Mouse (Mus musculus): ENCODE results near the gene Hacd2. TPM values are rescaled to one million over a fixed set of nuclear protein-coding genes. Genes with fewer than 3 reads are reported as not detected.

The Hacd2 gene
- total RNA-seq, 2 experiments from 2014 or later = 31.3 to 38.2 TPM

DNA sequence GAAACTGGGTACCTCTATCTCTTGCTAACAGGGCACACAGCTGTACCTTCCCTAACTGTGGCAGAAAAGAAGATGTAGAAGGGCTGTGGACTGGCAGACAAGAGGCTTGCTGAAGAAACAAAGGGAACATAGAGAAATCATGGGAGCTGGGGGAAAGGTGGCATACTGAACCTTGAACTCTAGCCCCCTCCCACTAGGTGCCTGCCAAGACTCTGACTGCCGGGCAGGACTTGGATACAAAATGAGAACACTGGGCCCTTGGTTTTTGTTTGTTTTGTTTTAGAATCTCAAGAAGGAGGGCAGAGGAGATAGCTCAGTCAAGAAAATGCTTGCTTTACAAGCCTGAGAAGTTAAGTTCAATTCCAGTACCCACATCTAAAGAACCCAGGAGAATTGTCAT is 14.9 kb upstream of the Hacd2 start:
- no peak for DNase-seq

DNA sequence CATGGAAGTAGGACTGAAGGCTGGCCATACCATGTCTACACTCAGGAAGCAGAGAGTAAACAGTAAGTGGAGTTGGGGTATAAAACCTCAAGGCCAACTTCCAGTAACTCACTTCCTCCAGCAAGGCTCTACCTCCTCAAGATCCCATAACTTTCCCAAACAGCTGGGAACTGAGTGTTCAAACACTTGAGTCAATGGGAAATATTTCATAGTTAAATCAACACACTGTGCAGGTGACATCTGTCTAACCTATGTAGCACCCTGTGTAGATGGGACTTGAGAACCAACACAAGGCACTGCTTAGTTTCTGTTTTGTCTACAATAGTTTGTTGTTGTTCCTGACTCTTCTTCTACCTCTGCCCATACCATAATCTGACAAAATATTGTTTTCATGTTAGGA is 13.8 kb upstream of the Hacd2 start:
- DNase-seq = no peak

DNA sequence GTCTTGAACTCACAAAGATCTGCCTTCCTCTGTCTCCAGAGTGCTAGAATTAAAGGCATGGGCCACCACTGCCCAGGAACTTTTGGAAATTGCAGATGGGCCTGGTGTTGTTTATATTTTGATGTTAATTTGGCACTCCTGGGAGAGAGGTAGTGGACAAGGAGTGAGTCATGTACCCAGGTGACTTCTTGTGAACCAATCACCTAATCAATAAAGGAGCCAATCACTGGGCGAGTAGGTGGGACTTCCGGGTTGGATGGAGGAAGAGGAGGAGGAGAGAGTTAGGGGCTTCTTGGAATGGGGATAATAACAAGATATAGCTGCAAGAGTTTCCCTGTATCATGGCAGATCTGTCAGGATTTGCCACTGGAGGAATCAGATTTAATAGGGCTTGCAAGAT is 8.7 kb upstream of the Hacd2 start:
- DNase-seq = no peak

DNA sequence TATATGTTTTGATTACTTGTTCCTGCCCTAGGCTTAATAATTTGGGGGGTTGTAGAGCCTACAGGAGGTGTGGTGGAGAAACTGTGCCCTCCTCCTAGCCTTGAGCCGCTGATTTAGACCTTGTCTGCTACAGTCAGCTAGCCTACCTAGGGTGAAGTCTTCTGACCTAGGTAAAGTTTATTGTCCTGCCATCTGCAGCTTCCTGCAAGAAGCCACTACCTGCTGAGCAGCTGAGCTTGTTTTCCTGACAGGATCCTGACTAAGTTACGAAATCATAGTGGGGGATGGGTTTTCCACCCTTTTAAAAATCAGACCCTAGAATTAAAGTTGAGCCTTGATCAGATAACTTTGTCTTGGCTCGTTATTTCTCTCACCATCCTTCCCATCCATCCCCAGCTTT is 5.7 kb upstream of the Hacd2 start:
- DNase-seq = no peak

DNA sequence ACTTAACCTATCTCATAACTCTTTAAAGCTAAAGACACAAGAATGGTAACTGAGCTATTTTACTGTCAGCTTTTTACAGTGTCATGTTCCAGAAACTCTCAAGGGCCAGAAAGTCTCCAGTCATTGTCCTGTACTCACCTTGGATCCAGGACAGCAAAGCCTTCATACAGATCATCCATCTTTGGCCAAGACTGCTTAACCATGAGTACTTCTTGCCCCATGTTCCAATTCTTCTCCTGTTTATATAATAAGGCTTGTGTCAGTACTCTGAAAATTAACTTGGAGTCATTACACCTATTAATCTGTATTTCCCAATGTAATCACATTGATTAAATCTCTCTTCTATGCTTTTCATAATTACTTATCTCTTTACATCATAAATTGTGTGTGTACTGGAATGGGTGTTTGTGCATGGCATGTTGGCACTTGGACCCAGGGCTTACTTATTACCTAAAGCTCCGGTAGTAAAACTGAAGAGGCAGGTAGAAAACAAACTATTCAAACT is 3.7 kb upstream of the Hacd2 start:
- no peak for DNase-seq

DNA sequence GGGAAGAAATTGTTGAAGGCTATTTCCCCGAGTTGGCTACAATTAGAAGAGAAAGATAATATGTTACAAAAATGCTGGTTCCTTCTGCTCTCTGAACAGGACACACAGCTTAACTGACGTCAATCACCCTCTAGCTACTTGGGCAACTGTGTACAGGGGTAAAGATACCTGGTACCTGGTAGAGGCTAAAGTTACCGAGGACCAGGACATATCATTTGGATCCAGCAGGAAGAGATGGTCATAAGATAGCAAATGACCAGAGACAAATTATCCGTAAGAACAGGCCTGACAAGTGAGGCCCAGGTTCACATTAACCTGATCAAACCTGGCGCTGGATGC is 356 bp upstream of the Hacd2 start:
- no peak for DNase-seq

DNA sequence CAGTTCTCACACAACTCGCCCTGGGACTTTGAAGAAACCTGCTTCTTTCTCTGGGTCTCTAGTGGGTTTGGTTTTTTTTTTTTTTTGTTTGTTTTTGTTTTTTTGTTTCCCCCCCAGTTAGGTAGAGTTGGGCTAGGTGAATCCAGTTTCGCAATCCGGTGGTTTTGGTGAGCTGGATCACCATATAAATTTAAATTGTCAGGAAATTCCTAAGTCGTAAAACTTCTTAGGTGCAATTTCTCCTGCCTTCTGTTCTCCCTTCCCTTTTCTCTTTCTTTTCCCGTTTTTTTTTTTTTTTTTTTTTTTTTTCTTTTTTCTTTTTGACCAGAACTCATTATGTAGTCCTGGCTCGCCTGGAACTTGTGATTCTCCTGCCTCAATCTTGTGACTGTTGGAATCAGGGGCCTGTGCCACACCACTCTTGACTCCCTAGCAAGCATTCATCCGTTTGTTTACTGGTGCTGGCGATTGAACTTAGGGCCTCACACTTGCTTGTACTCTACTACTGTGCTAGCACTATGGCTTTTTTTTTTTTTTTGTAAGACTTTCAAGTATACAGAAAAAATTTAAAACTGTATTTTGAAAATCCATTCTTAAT is 1.0 kb downstream of the Hacd2 start:
- no peak for DNase-seq

DNA sequence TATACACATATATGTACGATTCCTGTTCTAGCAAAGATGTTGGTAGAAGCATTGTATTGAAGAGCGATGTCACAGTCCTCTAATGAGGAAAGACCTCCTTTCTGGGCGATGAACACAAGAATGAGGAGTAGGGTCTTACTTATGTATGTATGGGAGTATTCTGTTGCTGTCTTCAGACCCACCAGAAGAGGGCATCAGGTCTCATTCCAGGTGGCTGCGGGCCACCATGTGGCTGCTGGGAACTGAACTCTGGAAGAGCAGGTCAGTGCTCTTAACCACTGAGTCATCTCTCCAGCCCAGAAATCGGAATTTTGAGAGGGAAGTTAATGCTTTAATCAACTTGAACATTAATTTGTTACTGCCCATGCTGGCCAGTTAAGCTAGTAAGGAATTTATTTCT is 2.1 kb downstream of the Hacd2 start:
- no peak for DNase-seq

DNA sequence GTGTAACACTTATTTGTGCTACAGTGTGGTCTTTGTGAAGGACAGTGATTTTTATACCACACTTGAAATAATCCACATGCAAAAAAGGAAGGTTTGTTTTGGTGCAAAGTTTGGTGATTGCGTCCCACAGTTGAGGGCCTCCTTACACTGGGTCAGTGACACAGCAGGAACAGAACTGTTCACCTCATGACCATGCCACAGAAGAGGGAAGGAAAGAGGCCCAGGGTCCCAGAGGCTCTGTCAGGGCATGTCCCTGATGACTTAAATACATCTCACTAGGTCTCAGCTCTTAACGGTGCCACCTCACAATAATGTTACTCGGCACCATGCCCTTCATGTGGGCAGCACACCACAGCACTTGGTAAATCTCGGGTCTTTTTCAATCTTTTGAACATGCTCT is 3.1 kb downstream of the Hacd2 start:
- no peak for DNase-seq

DNA sequence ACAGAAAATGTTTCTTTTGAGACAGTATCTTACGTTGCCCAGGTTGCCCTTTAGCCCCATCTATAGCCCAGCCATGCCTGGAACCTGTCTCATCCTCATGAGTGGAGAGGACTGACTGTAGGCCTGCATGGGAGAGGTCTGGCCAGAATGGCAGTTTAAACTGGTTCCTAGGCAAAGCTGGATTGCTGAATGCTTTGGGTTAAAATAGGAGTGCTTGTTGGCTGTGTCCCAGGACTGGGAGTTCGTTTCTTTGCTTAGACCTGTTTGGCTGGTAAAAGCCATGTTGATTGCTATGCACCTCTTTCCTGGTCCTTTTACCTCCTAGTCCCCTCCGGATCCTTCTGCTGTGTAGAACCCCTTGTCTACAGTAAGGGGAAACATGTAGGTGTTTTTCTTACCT is 11.0 kb downstream of the Hacd2 start:
- no peak for DNase-seq

DNA sequence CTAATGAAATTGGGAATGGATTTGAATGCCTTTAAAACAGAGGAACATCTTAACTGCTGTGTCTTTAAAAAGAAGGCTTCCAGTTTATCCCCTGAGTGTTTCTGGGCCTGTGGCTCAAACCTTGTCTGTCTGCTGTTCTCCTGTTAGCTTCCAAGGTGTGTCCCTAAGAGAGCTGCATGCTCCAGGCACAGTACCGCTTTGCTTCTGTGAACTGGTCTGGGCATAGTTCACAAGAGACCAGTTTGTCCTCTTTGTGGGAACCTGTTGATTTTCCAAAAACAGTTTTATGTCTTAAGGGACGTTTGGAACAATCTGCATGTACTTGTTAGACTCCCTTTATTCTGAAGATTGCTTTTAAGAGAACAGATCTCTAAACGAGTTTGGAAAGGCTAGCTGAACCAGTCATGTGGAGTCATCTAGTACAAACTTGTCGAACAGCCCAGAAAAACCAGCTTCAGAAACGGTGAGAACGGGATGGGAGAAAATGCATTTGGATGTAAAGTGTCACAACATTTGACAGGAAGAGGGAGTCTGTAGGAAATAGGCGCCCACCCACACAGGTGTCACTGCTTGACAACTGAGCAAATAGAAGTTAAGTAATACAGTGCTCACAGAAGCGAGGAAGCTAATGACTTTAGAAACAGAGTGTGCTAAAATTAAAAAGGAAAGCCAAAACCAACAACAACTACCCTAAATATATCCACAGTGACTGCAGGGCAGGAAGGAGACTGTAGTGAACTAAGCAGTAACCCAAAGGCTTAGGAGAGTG is 11.8 kb downstream of the Hacd2 start:
- no peak for DNase-seq

DNA sequence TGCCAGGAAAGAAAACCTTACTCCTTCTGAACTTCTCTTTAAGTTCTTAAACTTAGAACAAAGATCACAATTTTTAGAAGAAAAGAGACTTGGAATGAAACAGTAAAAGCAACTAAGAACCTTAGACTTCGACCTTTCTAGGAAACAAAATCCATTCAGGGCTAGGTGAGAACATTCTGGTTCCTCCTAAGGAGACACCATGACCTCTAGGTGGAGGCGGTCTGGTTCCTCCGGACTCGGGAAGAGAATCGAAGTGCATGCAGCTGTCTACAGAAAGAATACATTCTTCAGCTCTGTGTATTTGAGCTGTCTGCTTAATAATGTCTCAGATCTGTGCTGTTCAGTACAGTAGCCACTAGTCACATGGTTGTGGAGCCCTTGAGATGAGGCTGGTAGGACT is 12.7 kb downstream of the Hacd2 start:
- DNase-seq = no peak

DNA sequence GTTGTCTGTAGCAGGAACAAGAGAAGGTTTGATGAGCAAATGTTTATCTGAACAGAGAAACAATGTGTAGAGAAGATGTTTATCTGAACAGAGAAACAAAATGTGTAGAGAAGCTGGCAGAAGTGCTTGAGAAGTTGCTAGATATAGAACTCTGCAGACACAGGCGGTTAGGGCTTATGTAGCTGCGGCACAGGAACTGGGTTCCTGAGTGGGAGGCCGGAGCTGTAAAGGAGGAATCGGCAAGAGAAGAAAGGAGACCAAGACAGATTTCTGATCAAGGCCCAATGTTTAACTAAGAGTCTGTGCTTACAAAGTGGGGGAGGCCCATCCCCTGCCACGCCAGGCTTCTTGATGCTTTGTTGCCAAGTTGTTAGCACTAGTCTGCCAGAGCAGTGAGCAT is 14.5 kb downstream of the Hacd2 start:
- DNase-seq = no peak

DNA sequence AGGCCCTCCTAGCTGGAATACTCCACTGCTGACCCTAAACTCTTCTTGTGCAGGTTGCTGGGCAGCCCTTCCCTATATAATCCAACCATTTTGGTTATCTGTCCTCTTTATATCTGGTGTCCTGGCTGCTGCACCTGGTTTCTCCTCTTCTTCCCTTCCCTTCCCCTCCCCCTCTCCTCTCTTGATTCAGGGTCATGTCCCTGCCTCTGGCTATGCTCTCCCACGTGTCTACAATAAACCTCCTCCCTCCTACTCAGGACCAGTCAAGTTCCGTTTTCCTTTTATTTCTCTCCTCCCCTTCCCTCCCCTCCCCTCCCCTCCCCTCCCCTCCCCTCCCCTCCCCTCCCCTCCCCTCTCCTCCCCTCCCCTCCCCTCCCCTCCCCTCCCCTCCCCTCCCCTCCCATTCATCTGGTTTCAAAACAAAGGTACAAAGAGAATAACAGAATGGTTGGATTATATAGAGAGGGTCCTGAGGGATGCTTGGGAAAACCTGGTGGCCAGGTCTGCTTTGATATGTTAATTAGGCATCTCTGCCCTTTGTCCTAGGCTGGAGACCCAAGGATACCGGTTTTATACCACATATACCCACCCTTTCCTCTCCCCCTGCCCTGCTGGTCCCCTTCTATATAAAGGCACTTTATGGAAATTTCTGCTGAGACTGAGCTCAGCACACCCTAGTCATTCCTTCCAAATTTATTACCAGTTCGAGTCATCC is 16.3 kb downstream of the Hacd2 start:
- no peak for DNase-seq

DNA sequence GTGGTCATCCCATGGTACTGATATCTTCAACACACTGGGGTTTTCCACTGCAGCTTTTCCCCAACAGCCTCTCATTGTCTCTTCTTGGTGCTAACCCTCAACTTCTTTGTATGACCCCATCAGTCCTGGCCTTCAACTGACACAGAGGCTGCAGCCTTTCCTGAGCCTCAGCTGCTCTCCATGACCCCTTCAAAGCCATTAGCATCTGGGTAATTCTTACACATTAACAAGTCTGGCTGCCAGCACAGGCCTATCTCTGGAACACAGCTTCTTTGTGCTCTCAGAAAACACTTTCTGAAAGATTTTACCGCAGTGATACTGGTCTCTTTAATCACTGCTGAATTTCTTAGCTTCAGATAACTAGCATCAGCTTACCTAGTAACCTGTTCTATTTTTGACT is 17.9 kb downstream of the Hacd2 start:
- DNase-seq = no peak

DNA sequence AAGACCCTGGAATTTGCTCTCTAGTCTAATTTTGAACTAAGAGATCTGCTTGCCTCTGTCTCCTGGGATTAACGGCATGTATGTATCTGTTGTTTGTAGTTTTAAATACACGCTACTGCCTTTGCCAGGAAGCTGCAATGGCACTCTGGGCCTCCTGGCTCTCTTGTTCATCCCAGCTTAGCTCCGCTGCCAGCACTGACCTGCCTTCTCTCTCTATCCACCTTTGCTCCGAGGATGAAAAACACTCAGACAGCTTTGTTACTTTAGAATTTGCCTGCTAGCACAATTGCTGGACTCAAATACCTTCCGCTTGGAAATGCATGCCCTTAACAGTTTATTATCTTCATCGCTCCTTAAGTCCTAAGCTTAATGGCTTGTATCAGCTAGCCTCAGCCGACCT is 18.8 kb downstream of the Hacd2 start:
- DNase-seq = no peak

DNA sequence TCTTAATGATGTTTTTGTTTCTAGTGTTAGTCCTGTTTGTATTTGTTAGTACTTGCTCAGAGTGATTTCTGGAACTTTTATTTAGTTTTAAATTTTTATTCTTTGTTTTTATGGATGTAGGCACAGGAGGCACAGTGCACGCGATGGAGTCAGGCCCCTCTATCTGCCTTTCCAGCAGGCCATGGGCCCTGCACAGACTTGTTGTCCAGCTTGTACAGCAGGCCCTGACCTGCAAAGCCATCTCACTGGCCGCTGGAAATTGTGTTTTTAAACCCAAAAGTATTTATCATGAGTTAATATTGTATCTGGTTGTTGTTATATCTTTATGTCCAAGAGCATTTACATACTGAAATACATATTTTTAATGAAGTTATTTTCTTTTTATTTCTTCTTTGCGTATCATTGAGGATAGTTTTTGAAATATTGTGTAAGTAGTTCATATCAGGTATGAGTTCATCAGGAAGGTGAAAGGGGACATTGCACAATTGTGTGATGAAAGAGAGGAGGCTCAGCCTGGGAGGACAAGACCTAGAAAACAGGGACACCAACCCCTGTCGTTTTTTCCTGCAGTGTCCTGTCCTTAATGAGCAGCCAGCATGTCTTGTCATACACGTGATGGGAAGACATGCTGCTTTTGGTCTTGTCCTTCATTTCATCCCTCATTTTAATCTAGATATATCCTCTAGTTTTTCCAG is 24.0 kb downstream of the Hacd2 start:
- DNase-seq = no peak

DNA sequence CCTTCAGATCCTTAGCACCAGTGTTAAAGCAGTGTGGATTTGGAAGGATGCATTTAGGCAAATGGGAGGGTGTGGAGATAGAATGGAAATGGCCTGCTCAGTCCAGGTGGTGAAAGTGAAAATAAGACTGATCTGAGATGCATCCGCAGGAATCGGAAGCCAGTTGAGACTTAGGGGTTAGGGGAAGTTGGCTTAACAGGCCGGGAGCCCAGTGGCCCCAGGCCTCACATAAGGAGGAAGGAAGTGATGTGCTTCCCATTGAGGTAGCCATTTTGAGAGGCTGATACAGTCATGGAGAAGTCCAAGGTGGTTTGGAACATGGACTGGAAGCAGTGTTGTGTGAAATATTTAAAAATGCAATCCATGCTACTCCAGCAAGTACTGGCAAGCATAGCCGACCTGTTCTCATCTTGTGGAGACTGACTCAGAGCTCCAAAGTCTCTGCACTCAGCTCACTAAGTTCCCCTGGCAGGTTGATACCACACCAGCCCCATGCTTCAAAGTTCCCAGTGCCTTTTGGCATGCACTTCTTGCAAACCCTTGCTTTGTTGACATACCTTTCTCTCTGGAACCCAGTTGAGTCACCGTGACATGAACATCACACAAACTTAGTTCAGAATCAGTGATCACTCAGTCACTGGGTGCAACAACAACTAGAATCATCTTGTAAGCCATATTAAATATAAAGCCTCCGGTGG is 25.2 kb downstream of the Hacd2 start:
- DNase-seq = no peak

DNA sequence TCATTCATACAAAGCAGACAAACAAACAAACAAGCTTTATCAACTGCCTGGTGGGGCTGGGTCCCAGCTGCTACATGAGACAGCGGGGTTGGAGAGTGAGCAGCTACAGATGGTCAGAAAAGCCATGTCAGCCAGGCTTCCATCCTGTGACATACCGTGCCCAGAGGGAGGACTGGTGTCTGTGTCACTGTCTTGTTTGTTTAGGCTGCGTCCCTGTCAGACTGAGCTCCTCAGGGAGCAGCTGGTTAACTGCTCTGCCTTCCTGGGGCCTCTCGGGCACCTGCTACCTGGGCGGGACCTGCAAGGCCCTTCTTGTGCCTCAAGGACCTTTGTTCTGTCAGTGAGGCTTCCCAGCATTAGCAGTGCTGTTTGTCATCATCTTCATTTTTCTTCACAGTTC is 28.8 kb downstream of the Hacd2 start:
- DNase-seq = no peak

DNA sequence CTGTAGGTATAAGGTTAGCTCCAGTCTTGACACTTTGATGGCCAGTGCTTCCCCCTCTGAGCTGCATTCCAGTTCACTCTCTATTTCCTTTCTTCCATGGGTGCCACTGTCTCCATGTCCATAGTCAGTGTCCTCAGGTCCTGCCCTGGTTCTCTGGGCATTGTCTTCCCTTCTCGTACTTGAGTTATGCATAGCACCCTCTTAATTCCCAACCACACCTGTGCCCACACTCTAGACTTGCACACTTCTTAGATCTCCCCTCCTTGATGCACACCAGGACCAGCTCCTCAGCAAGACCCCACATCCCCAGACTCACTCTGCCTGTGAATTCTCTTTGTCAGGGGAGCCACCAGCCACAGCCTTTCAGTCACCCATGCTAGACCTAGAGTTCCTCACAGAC is 30.0 kb downstream of the Hacd2 start:
- DNase-seq = no peak

DNA sequence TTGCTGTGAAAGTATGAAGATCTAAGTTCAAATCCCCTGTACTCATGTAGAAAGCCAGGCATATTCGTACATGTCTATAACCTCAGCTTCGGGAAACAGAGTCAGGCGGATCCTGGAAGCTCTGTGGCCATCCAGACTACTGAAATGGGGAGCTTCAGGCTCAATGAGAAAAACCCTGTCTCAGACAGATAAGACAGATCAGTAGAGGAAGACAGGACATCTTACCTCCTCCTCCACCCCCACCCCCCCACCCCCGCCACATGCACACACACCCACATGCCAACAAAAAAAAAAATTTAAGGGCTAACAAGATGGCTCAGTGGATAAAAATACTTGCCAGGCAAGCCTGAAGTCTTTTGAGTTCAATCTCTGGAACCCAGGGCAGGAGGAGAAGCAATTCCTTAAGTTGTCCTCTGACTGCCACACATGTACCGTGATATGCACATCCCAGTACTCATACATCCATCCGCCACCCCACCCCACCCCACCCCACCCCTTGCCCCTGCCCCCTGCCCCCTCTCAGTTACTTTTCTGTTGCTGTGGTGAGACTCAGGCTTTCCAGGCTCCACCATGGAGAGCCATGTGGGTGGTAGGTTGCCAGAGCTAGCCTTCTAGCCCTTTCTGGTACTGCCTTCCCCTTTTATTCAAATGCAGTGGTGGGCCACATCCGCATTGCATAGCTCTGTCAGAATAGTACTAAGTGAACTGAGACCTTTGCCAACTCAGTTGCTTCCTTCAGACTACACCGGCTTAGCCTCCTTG is 32.4 kb downstream of the Hacd2 start:
- DNase-seq = no peak

DNA sequence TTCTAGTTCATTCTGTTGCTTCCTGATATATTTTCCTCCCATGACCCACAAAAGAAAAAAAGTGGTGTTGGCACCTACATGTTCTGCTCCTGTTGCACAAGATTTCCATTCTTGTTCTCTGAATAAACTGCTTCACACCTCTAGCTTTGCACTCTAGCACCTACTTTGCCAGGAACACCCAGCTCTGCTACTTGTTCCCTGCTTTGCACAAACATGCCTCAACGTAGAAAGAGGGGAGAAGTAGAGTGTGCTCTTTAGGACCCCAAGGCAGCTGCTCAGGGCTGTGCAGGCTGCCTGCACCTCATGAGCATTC is 32.9 kb downstream of the Hacd2 start:
- DNase-seq = no peak
